Mouse (Mus musculus) liver, adult 2 months (tissue): ENCODE data around the gene Nkain1. TPM values are rescaled to one million over a fixed set of nuclear protein-coding genes. Genes with fewer than 3 reads are reported as not detected.

Source experiments
- DNase-seq: peaks from one replicate; pipeline ENCODE4 v3.0.0-alpha.2; 2011; ENCODE audit warnings: low read depth, low spot score; ENCODE audit errors: extremely low read depth
- H3K27ac ChIP-seq: fragments of 200-500 bp; replicated peaks from 2 replicates; pipeline ENCODE4 v1.5.1; 2012; ENCODE audit warnings: low read depth, mild to moderate bottlenecking, control low read depth, inconsistent platforms, low read length; ENCODE audit not compliant: insufficient read depth
- H3K27me3 ChIP-seq: fragments of 200-500 bp; 2 replicates; pipeline ENCODE4 v1.6.1; 2012; ENCODE audit warnings: mild to moderate bottlenecking, moderate library complexity, low read length, inconsistent platforms; ENCODE audit not compliant: control insufficient read depth, insufficient read depth
- H3K36me3 ChIP-seq: fragments of 200-500 bp; 2 replicates; pipeline ENCODE4 v1.6.1; 2012; ENCODE audit warnings: low read length, inconsistent platforms; ENCODE audit not compliant: control insufficient read depth, insufficient read depth
- H3K4me1 ChIP-seq: fragments of 200-500 bp; 2 replicates; pipeline ENCODE4 v1.6.1; 2011; ENCODE audit warnings: low read length; ENCODE audit not compliant: control insufficient read depth, insufficient read depth
- H3K4me3 ChIP-seq: fragments of 200-500 bp; 2 replicates; pipeline ENCODE4 v1.5.1; 2011; ENCODE audit warnings: low read depth, mild to moderate bottlenecking, control low read depth, low read length, moderate library complexity; ENCODE audit not compliant: insufficient read depth
- H3K79me2 ChIP-seq: fragments of 200-500 bp; 2 replicates; pipeline ENCODE4 v1.6.1; 2012; ENCODE audit warnings: inconsistent platforms, mild to moderate bottlenecking, low read length, moderate library complexity; ENCODE audit not compliant: control insufficient read depth, insufficient read depth
- H3K9ac ChIP-seq: fragments of 200-500 bp; 2 replicates; pipeline ENCODE4 v1.6.1; 2012; ENCODE audit warnings: low read depth, mild to moderate bottlenecking, control low read depth, inconsistent platforms, low read length
- CTCF ChIP-seq: fragments of 200-500 bp; IDR thresholded peaks from 2 replicates; pipeline ENCODE4 v1.5.1; 2011; ENCODE audit warnings: low read depth, low read length, control low read depth
- POLR2A ChIP-seq: fragments of 200-500 bp; IDR thresholded peaks from 2 replicates; pipeline ENCODE4 v1.6.1; 2011; ENCODE audit warnings: low read length, control low read depth; ENCODE audit not compliant: insufficient read depth; ENCODE audit errors: extremely low read depth
- WGBS: fragments of 180-500 bp; shearing (Covaris S2); methylation state at CpG from one replicate; pipeline ENCODE4 v1.1.7; 2018; 5-methylcytosine and 5-hydroxymethylcytosine counted together
- polyA plus RNA-seq: library from polyadenylated mRNA; depleted of rRNA; stranded (reverse); fragments of >200 nt; gene quantifications from 2 replicates; pipeline ENCODE4 v1.2.3, GENCODE M21; 2012
- total RNA-seq: library from RNA; depleted of rRNA; stranded (reverse); fragments of >200 nt; gene quantifications from 2 replicates; pipeline ENCODE4 v1.2.3, GENCODE M21; 2014

Gene Nkain1
- total and polyA plus RNA-seq, 2 experiments = 0.28 to 0.51 TPM

DNA sequence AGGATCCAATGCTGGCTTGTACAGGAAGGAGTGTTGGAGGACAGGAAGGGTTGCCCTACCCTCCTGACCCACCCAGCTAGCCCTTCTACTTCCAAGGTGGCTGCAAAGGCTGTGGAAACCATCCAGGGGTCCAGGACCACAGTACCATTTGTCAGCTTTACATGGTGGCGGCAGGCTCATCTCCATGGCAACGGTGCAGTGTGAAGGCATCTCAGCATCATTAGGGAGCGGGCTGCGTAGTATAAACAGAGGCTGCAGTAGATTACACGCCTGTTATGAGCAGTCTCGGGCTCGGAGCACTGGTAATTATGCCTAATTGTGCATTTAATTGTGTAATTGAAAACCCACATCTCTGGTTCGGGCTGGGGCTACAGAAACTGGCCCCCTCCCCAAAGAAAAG, 10.2 kb downstream of the Nkain1 start:
- 84% methylated on average over 8 of the region's 8 CpGs for WGBS
- Histone ChIP-seq H3K9ac (no peak overlapping the region), H3K27me3 (no peaks in the 10 kb centered on the region), H3K4me1 (no peaks in the 10 kb centered on the region), H3K27ac (no peak overlapping the region), H3K79me2 (no peaks in the 10 kb centered on the region), H3K4me3 (no peak overlapping the region), H3K36me3 (no peaks in the 10 kb centered on the region)
- TF ChIP-seq POLR2A = no peak
- TF ChIP-seq CTCF = no peak
- DNase-seq = no peak

DNA sequence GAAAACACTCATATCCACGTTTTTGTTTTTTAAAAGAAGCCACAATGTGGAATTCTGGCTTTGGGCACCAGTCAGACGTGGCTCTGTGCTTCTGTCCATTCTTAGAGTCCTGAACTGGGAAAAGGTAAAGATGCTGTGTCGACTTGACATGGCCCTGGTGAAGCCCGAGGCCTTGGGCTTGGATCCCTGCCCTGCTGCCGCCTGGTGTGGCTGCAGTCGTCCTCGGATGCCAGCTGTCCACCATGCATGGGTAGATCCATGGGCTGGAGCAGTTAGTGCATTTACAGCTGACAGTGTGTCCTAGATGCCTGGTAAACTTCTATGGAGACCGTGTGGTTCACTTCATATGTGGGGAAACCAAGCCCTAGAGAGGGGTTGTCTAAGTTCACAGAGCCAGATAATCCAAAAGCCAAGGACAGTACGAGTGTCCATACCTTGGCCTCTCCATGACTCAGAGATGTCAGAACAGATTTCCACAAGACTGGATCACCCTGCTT, 10.7 kb downstream of the Nkain1 start:
- 79% methylated on average over 9 of the region's 9 CpGs for WGBS
- no peak for TF ChIP-seq POLR2A
- TF ChIP-seq CTCF = no peak
- Histone ChIP-seq H3K36me3 (no peaks in the 10 kb centered on the region), H3K79me2 (no peaks in the 10 kb centered on the region), H3K27me3 (no peaks in the 10 kb centered on the region), H3K4me3 (no peak overlapping the region), H3K4me1 (no peaks in the 10 kb centered on the region), H3K27ac (no peak overlapping the region), H3K9ac (no peak overlapping the region)
- DNase-seq = no peak

DNA sequence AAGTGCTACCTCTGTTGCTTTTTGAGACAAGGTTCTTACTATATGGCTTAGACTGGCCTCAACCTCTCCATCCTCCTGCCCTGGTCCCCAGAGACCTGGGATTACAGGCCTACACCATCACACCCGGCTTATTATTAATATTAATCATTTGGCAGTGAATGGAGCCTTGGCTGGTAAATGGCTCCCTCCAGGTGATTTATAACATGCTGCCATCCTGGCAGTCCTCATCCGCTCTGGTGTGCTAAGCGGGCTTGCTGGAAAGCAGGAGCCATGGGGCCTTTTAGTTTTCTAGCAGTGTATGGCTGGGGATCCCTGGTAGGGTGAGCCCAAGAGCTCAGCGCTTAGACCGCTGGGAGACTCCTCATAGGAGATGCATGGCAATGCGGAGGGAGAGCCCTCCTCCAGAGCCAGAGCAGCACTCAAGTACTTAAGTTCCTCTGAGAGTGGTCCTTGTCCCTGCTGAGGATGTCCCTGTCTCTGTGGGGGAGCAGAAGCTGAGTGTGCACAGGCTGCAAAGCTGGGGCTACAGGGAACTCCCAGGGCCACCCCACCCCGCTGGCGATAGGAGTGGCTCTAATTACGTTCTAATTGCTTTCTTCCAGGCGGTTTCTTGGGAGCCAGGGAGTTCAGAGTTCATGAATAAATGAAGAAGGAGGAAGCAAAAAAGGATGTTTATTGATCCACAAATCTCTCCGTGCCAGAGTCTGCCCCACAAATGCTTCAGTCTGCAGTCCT, 13.2 kb downstream of the Nkain1 start:
- no peaks in the 10 kb centered on the region for H3K36me3 ChIP-seq
- H3K79me2 ChIP-seq = no peaks in the 10 kb centered on the region
- no peak overlapping the region for H3K27ac ChIP-seq
- H3K4me1 ChIP-seq = no peaks in the 10 kb centered on the region
- no peak overlapping the region for H3K4me3 ChIP-seq
- no peaks in the 10 kb centered on the region for H3K27me3 ChIP-seq
- DNase-seq = peak; percentile 26
- WGBS = 73% methylated on average over 11 of the region's 11 CpGs
- no peak overlapping the region for H3K9ac ChIP-seq
- TF ChIP-seq CTCF = no peak
- TF ChIP-seq POLR2A = no peak

DNA sequence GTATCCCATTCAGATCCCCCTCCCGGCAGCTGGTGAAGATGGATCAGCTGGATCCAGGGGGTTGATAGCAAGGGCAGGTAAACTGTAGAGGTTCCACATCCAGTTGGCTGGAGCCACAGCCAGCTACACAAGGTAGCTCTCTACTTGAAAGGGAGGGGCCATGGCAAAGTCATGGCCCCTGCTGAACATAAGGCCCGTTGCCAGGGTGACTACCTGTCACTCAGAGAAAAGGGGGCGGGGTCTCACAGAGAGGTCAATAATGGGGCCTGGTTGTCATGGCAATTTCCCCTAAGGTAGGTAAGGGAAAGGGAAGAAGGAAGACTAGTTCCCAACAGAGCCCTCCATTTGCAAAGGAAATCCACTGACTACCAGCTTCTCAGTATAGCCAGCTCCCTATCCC, 14.8 kb downstream of the Nkain1 start:
- no peaks in the 10 kb centered on the region for H3K79me2 ChIP-seq
- H3K36me3 ChIP-seq = no peaks in the 10 kb centered on the region
- H3K27me3 ChIP-seq = no peaks in the 10 kb centered on the region
- H3K4me1 ChIP-seq = no peaks in the 10 kb centered on the region
- H3K4me3 ChIP-seq = no peak overlapping the region
- no peak for TF ChIP-seq POLR2A
- TF ChIP-seq CTCF = no peak
- WGBS = 91% methylated on average over 3 of the region's 3 CpGs
- no peak overlapping the region for H3K9ac ChIP-seq
- no peak for DNase-seq
- H3K27ac ChIP-seq = no peak overlapping the region

DNA sequence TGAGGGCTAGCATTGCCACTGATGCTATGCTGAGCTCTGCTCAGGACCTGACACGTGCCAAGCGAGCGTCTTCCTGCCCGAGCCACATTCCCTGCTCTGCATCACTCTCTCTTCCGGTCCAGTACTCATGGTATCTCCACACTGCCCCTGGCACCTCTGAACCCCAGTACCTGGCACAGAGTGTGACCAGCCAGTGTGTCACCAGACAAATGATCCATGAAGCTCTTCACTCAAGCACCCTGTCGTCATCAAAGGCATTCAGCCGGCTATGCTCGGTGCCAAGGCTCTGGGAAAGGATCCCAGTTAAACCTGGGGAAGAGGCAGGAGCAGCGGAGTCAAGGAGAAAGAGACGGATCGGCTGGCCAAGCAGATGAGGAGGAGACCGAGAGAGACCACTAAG, 16.1 kb downstream of the Nkain1 start:
- 62% methylated on average over 12 of the region's 12 CpGs for WGBS
- DNase-seq = peak; percentile 79
- H3K9ac ChIP-seq = no peak overlapping the region
- H3K27ac ChIP-seq = no peak overlapping the region
- no peaks in the 10 kb centered on the region for H3K79me2 ChIP-seq
- no peaks in the 10 kb centered on the region for H3K27me3 ChIP-seq
- H3K4me3 ChIP-seq = no peak overlapping the region
- H3K36me3 ChIP-seq = no peaks in the 10 kb centered on the region
- TF ChIP-seq POLR2A = no peak
- no peak for TF ChIP-seq CTCF
- H3K4me1 ChIP-seq = no peaks in the 10 kb centered on the region

DNA sequence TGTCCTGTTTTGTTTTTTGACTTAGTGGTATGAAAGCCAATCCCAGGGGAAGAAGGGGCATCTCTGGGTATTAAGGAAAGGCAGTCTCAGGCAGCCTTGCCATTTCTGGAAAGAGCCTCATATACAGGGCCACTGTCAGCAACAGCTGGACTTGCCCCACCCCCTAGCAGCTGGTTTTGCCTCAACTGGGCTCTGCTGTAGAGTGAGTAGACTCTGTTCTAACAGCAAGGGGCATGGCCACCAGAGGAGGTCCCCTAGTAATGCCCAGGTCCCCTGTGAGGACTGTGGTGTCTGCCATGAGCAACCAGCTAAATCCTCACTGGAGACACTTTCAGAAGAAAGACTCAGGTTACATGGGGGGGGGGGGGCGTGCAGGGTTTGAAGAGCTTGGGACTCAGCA, 17.0 kb downstream of the Nkain1 start:
- no peak overlapping the region for H3K4me3 ChIP-seq
- DNase-seq = no peak
- WGBS = 100% methylated on average over 1 of the region's 1 CpGs
- no peak overlapping the region for H3K27ac ChIP-seq
- no peak for TF ChIP-seq POLR2A
- TF ChIP-seq CTCF = no peak
- no peak overlapping the region for H3K9ac ChIP-seq
- H3K4me1 ChIP-seq = no peaks in the 10 kb centered on the region
- no peaks in the 10 kb centered on the region for H3K79me2 ChIP-seq
- no peaks in the 10 kb centered on the region for H3K36me3 ChIP-seq
- H3K27me3 ChIP-seq = no peaks in the 10 kb centered on the region
